Mouse (Mus musculus) ES-E14 (cell line): ENCODE data around the gene Zfp423. TPM values are rescaled to one million over a fixed set of nuclear protein-coding genes. Genes with fewer than 3 reads are reported as not detected.

Source experiments
- DNase-seq: peaks from one replicate; pipeline ENCODE4 v3.0.0-alpha.2; 2013; ENCODE audit warnings: low read depth, low spot score
- H3K27ac ChIP-seq: 2 replicates; pipeline ENCODE4 v1.5.1; 2012; ENCODE audit warnings: low read depth, mild to moderate bottlenecking, low read length, moderate library complexity, mixed read lengths; ENCODE audit not compliant: poor library complexity, insufficient read depth, severe bottlenecking
- H3K36me3 ChIP-seq: 2 replicates; pipeline ENCODE4 v1.6.1; 2012; ENCODE audit warnings: mild to moderate bottlenecking, low read length, moderate library complexity, mixed read lengths; ENCODE audit not compliant: control insufficient read depth, poor library complexity, insufficient read depth, severe bottlenecking
- H3K4me1 ChIP-seq, 2 experiments: fragments of 150-350 bp in 1 of 2; sonication (generic) in 1 of 2; 2 replicates each; pipeline ENCODE4 v1.6.1; 2012; ENCODE audit warnings: low read length in 2 of 2, mild to moderate bottlenecking in 1 of 2, mixed read lengths in 1 of 2; ENCODE audit not compliant: control insufficient read depth in 2 of 2, insufficient read depth in 2 of 2, poor library complexity in 1 of 2
- H3K4me3 ChIP-seq, 2 experiments: fragments of 150-350 bp in 1 of 2; sonication (generic) in 1 of 2; 2 replicates each; pipeline ENCODE4 v1.5.1; 2012; ENCODE audit warnings: low read length in 2 of 2, low read depth in 1 of 2, mild to moderate bottlenecking in 1 of 2, mixed read lengths in 1 of 2; ENCODE audit not compliant: insufficient read depth in 1 of 2, poor library complexity in 1 of 2, severe bottlenecking in 1 of 2
- H3K9ac ChIP-seq: 2 replicates; pipeline ENCODE4 v1.6.1; 2012; ENCODE audit warnings: low read depth, mild to moderate bottlenecking, low read length, mixed read lengths; ENCODE audit not compliant: poor library complexity, insufficient read depth, severe bottlenecking
- H3K9me3 ChIP-seq: fragments of 150-350 bp; sonication (generic); 2 replicates; pipeline ENCODE4 v1.6.1; 2012; ENCODE audit warnings: low read depth, mild to moderate bottlenecking, low read length; ENCODE audit not compliant: control insufficient read depth, insufficient read depth
- CHD2 ChIP-seq: IDR thresholded peaks from 2 replicates; pipeline ENCODE4 v1.6.1; 2014; ENCODE audit warnings: mild to moderate bottlenecking, low read depth, low read length, inconsistent platforms
- HCFC1 ChIP-seq: IDR thresholded peaks from 2 replicates; pipeline ENCODE4 v1.6.1; 2012; ENCODE audit warnings: low read length, inconsistent platforms, borderline replicate concordance; ENCODE audit not compliant: insufficient read depth
- MAFK ChIP-seq: IDR thresholded peaks from 2 replicates; pipeline ENCODE4 v1.6.1; 2014; ENCODE audit warnings: mild to moderate bottlenecking, low read depth, low read length, inconsistent platforms; ENCODE audit not compliant: insufficient read depth
- ZC3H11A ChIP-seq: IDR thresholded peaks from 2 replicates; pipeline ENCODE4 v1.6.1; 2012; ENCODE audit warnings: low read depth, mild to moderate bottlenecking, inconsistent platforms, low read length, borderline replicate concordance
- ZNF384 ChIP-seq: IDR thresholded peaks from 2 replicates; pipeline ENCODE4 v1.6.1; 2012; ENCODE audit warnings: low read depth, low read length, inconsistent platforms
- in situ Hi-C, 2 experiments: fragments of 600-800 bp; cut with MboI; formaldehyde crosslinking; loops; one replicate each; pipeline ENCODE4 v1.15.1; 2025; ENCODE audit warnings: low sequenced_read_pairs in 2 of 2, inconsistent platforms in 1 of 2; ENCODE audit not compliant: unreplicated experiment in 2 of 2
- total RNA-seq: library from RNA; depleted of rRNA; stranded (reverse); fragments of 300-350 nt; gene quantifications from 2 replicates; pipeline ENCODE4 v1.2.3, GENCODE M21; 2012

The Zfp423 gene
- total RNA-seq, 1 experiment: 23.2 TPM

DNA sequence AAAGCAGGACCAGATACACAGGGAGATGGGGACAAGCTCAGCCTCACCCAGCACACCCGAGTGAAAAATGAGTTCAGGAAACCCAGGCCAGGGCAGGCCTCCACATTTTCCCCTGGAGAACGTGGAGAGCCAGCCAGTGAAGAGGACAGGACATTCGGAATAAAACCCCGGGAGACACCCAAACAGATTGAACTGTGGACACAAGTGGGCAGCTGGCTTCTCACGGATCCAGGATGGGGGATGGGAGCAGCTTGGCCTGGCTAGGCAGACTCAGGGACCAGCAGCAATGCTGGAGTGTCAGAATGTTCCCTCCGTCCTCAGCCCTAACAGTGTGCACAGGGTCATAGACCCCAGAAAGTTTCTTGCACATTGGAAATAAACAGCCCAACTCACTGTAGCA is 18.7 kb downstream of the Zfp423 start:
- in situ Hi-C loops: no loop called here
- no peak for TF ChIP-seq HCFC1
- no peak for TF ChIP-seq MAFK
- no peak for TF ChIP-seq CHD2
- no peak for TF ChIP-seq ZC3H11A
- TF ChIP-seq ZNF384: no peak
- no peak for DNase-seq
- Histone ChIP-seq H3K27ac (no peak overlapping the region), H3K9me3 (no peaks in the 10 kb centered on the region), H3K4me3 (no peak overlapping the region), H3K36me3 (no peaks in the 10 kb centered on the region), H3K9ac (no peak overlapping the region), H3K4me1 (peaks cover 14 to 46% of the 10 kb centered on the region in 2 experiments; a peak in 3 of 4 replicates)

DNA sequence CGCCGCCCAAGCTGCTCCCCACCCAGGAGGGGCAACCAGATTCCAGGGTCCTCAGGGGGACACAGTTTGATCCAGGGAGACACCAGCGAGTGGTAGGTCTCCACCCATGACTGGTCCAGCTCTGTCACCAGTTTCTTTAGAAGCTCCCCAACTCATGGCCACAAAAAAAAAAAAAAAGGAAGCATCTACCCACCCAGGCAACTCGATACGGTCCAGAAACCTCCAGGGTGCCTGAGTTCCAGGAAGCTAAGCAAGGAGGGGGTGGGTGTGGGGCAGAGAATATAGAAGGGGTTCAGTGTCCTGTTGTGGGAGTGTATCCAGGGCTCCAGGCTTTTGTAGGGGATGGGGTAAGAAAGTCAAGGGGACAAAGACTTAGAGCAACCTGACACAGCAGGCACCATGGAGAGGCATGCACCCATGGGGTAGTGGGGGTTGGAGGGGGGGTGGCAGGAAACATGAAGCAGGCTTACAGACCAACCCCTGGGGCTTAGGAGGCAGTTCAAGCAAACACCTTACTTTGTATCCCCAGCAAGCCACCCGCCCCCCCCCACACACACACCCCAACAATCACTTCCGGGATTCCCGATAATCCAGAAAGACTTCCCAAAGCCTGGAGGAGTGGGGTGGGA is 20.0 kb downstream of the Zfp423 start:
- Histone ChIP-seq H3K27ac (peak overlapping the region; percentile 67), H3K9ac (peak overlapping the region; percentile 26; the same call in 1 of the 2 replicates)
- TF ChIP-seq MAFK: no peak
- TF ChIP-seq ZNF384: peak; percentile 65

DNA sequence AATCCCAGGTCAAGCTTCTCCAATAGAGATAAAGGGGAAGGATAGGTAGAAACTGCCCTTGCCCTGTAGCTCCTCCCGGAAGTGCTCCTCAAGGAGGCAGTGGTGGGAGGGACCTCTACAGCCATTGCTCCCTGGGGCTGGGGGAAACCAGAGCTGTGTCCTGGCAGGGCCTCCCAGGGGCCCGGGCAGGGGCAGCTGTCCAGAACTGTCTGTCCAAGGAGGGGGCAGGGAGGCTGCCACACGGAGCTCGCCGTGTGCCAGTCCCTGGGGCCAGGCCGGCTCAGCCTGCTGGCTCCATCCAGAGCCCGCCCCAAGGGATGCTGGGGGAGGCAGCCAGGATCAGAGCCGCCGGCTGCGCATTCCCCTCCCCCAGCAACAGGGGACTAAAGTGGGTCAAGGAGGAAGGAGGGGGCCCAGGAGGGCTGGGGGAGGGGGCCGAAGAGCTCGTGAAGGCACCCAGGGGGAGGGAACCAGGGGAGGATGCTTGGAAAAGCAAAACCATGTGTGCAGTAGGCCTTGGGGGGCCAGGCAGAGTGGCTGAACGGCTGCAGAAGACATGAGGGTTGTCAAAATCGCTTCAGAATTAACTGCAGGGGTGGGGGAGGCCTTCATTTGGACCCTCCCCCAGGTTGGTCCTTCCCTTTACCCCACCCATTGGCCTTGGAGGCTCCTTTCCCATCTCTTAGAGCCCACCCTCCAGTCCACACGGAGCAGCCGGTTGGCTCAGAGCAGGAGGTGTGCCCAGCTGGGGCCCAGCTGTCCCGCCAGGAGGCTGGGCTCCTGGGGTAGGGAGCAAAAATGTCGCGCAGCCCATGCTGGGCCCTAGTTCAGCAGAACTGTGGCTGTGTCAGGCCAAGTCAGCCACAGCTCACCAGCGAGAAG is 20.8 kb downstream of the Zfp423 start:
- no peak for DNase-seq
- peak overlapping the region; percentile 57 to 65 for H3K4me3 ChIP-seq
- in situ Hi-C loops: no loop called here
- H3K27ac ChIP-seq: peak overlapping the region; percentile 67
- H3K36me3 ChIP-seq: no peaks in the 10 kb centered on the region
- peaks cover 13 to 40% of the 10 kb centered on the region in 2 experiments; a peak in 3 of 4 replicates for H3K4me1 ChIP-seq
- no peaks in the 10 kb centered on the region for H3K9me3 ChIP-seq
- H3K9ac ChIP-seq: peak overlapping the region; percentile 34; the same call in 1 of the 2 replicates
- TF ChIP-seq MAFK: no peak
- no peak for TF ChIP-seq HCFC1
- no peak for TF ChIP-seq ZNF384
- no peak for TF ChIP-seq ZC3H11A
- no peak for TF ChIP-seq CHD2

More for the DNA sequence above, 20.0 kb downstream of the Zfp423 start:
- peak overlapping the region; percentile 57 to 65 for H3K4me3 ChIP-seq
- H3K4me1 ChIP-seq: peaks cover 14 to 39% of the 10 kb centered on the region in 2 experiments; a peak in 3 of 4 replicates
- in situ Hi-C loops: no loop called here
- H3K9me3 ChIP-seq: no peaks in the 10 kb centered on the region
- DNase-seq: no peak
- H3K36me3 ChIP-seq: no peaks in the 10 kb centered on the region

DNA sequence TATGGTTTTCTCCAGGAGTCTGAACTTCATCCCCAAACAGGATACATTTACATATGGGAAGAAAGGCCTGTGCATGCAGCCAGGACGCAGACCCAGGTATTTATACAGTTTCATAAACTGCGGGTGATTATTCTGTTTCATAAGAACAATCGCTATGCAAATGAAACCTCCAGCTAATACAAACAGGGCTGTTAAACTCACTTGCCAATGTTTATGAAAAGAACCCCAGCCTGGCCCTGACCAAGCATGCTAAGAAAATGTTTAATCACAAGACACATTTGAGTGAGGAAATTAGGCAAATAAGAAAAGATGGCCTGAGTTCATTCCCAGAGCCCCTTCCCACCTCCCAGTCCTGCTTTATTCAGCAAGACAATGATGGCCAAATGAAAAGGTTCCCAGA is 22.2 kb downstream of the Zfp423 start:
- in situ Hi-C loops: no loop called here
- Histone ChIP-seq H3K4me3 (no peak overlapping the region), H3K36me3 (no peaks in the 10 kb centered on the region), H3K9me3 (no peaks in the 10 kb centered on the region), H3K27ac (no peak overlapping the region; the same call in 1 of the 2 replicates), H3K9ac (no peak overlapping the region), H3K4me1 (peaks cover 13 to 47% of the 10 kb centered on the region in 2 experiments)
- TF ChIP-seq MAFK: no peak
- no peak for TF ChIP-seq ZC3H11A
- no peak for TF ChIP-seq HCFC1
- TF ChIP-seq CHD2: no peak
- TF ChIP-seq ZNF384: no peak
- DNase-seq: no peak
